Mouse (Mus musculus) stomach, postnatal 0 days (tissue): ENCODE measurements around the gene Gnb1l.

Source experiments
- CTCF ChIP-seq: IDR thresholded peaks from 2 replicates; pipeline ENCODE4 v1.5.1; 2016; ENCODE audit warnings: antibody characterized with exemption, low read depth, mild to moderate bottlenecking, moderate library complexity
- EP300 ChIP-seq: optimal IDR thresholded peaks from 2 replicates; pipeline ENCODE3; 2016; ENCODE audit warnings: antibody characterized with exemption

GRCm38 (mm10) chr16:18552106-18552710 is 53.7 kb downstream of the Gnb1l start:
- no peak for TF ChIP-seq CTCF
- no peak for TF ChIP-seq EP300
